In the genomic region with DNA sequence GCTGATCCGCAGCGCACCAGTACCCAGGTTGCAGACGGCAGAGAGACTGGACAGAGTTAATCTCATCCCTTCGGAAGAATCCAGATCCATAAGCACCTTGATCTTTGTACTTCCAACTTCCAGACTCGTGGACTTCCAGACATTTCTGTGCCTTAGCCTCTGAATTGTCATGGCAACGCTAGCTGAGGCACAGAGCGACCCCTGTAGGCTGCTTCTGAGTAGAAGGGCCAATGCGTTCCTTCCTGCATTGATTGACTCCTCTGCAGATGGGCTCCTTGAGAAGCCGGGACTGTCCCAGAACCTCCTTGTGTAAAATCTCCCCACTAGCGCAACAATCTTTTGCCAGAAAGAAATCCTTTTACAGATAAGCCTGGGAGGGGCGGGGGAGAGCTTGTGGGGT, we compare ENCODE assay signal across 24 mouse cellular contexts.
DNase-seq lines count a peak whose midpoint lies in the region; ATAC-seq and TF ChIP-seq lines count a peak whose summit lies in the region.
"Had no signal": no experiment of that assay in that cellular context is flagged by ENCODE, and none has a peak within 500 bp of the region (broad histone marks: within the 10 kb centered on the region; RNA-seq: fewer than 3 reads in every experiment).

No protein-coding gene starts in this region.

- 76% methylated on average over 11 of the region's 11 CpGs for WGBS in heart, embryonic 12.5 days

- H3K9me3 ChIP-seq in heart, embryonic 12.5 days (replicated peaks) = no peaks in the 10 kb centered on the region
- H3K9me3 ChIP-seq: embryonic facial prominence, embryonic 12.5 days; hindbrain, embryonic 10.5 days; midbrain, embryonic 12.5 days; neural tube, embryonic 13.5 days had no signal

- H3K4me2 ChIP-seq in heart, embryonic 12.5 days = no peak overlapping the region
- H3K4me2 ChIP-seq: embryonic facial prominence, embryonic 12.5 days; heart, embryonic 11.5 days; midbrain, embryonic 12.5 days; neural tube, embryonic 13.5 days had no signal

- no peak for TF ChIP-seq POLR2A in testis, adult 2 months (IDR thresholded peaks at IDR 0.05; ENCODE audit: control insufficient read depth, low read depth, low read length)

- DNase-seq in heart, adult 11 months = peak; percentile 64
- peak; percentile 5 for DNase-seq in kidney, postnatal 10 days
- DNase-seq in kidney, adult 11 months = no peak
- DNase-seq in testis, postnatal 14 days (ENCODE audit: low spot score) = no peak
- DNase-seq in yolk sac, embryonic 10.5 days (ENCODE audit: low spot score) = peak; percentile 7
- no peak for DNase-seq in cerebellum, adult 11-12 months
- DNase-seq: adrenal gland, postnatal 14 days; cerebellum, adult 8-10 months; cerebellum, postnatal 36 days; heart, postnatal 10 days; layer of hippocampus, postnatal 36 days; liver, postnatal 0 days; right cerebral cortex, adult 18-20 months; right cerebral cortex, postnatal 4 days had no signal

- H3K27me3 ChIP-seq in heart, embryonic 12.5 days (replicated peaks) = no peaks in the 10 kb centered on the region
- H3K27me3 ChIP-seq in testis, adult 2 months (ENCODE audit: control insufficient read depth, insufficient read depth, low read length) = no peaks in the 10 kb centered on the region
- H3K27me3 ChIP-seq: embryonic facial prominence, embryonic 12.5 days; midbrain, embryonic 12.5 days; neural tube, embryonic 13.5 days had no signal

- H3K36me3 ChIP-seq in heart, embryonic 12.5 days = no peaks in the 10 kb centered on the region
- H3K36me3 ChIP-seq in testis, adult 2 months (ENCODE audit: control insufficient read depth, insufficient read depth, low read length) = no peaks in the 10 kb centered on the region
- H3K36me3 ChIP-seq: embryonic facial prominence, embryonic 12.5 days; hindbrain, embryonic 10.5 days; midbrain, embryonic 12.5 days; neural tube, embryonic 13.5 days had no signal

- no peak overlapping the region for H3K4me3 ChIP-seq in heart, embryonic 12.5 days
- peak overlapping the region; percentile 37 for H3K4me3 ChIP-seq in testis, adult 2 months (ENCODE audit: control insufficient read depth, low read depth, low read length)
- H3K4me3 ChIP-seq: embryonic facial prominence, embryonic 12.5 days; hindbrain, embryonic 10.5 days; midbrain, embryonic 12.5 days; myocyte; neural tube, embryonic 13.5 days had no signal

- no peak for ATAC-seq in heart, embryonic 12.5 days (ENCODE audit: insufficient number of reproducible peaks, low FRiP score)
- ATAC-seq: intestine, postnatal 0 days; liver, postnatal 0 days; lung, postnatal 0 days had no signal

- peak; percentile 15; the same call in 1 of the 2 replicates for TF ChIP-seq CTCF in testis, adult 2 months (IDR thresholded peaks at IDR 0.05; ENCODE audit: control insufficient read depth, insufficient read depth, insufficient replicate concordance, low read depth, low read length)

- H3K4me1 ChIP-seq in heart, embryonic 12.5 days (replicated peaks) = no peaks in the 10 kb centered on the region; the same call in 1 of the 2 replicates
- no peaks in the 10 kb centered on the region for H3K4me1 ChIP-seq in testis, adult 2 months (ENCODE audit: control insufficient read depth, insufficient read depth, low read length)
- H3K4me1 ChIP-seq: embryonic facial prominence, embryonic 12.5 days; midbrain, embryonic 12.5 days; neural tube, embryonic 13.5 days had no signal

- no peak overlapping the region for H3K9ac ChIP-seq in heart, embryonic 12.5 days
- H3K9ac ChIP-seq: embryonic facial prominence, embryonic 12.5 days; liver, postnatal 0 days; midbrain, embryonic 12.5 days; neural tube, embryonic 13.5 days had no signal

- H3K27ac ChIP-seq in heart, embryonic 12.5 days (ENCODE audit: poor library complexity, severe bottlenecking) = no peak overlapping the region
- no peak overlapping the region for H3K27ac ChIP-seq in testis, adult 2 months (ENCODE audit: control insufficient read depth, insufficient read depth, low read depth, low read length)
- H3K27ac ChIP-seq: embryonic facial prominence, embryonic 12.5 days; hindbrain, embryonic 10.5 days; midbrain, embryonic 12.5 days; neural tube, embryonic 13.5 days had no signal

Comparison
In these comparisons a context has a peak if more than half of its experiments do, and no peak if none do; other contexts are left out.
1. DNase-seq: peak in heart, adult 11 months (single experiment), kidney, postnatal 10 days (single experiment) and yolk sac, embryonic 10.5 days (single experiment); none in kidney, adult 11 months (single experiment), testis, postnatal 14 days (single experiment) and cerebellum, adult 11-12 months (single experiment).